Mouse (Mus musculus) olfactory bulb, adult 2 months (tissue): Measurements from ENCODE around the gene Eno3.

ENCODE experiments used
- CTCF ChIP-seq: fragments of 200-500 bp; IDR thresholded peaks from 2 replicates; pipeline ENCODE4 v1.5.1; 2012; ENCODE audit warnings: low read depth, mild to moderate bottlenecking, low read length, moderate library complexity; ENCODE audit not compliant: insufficient read depth
- POLR2A ChIP-seq: fragments of 200-500 bp; IDR thresholded peaks from 2 replicates; pipeline ENCODE4 v1.6.1; 2012; ENCODE audit warnings: mild to moderate bottlenecking, low read depth, low read length, moderate library complexity; ENCODE audit not compliant: insufficient read depth

- TF ChIP-seq CTCF = no peak
- TF ChIP-seq POLR2A = no peak
Observed at GRCm38 (mm10) chr11:70678576-70678975, 21.6 kb downstream of the Eno3 start.
